Mouse (Mus musculus): ENCODE results near the gene Casz1.

DNA sequence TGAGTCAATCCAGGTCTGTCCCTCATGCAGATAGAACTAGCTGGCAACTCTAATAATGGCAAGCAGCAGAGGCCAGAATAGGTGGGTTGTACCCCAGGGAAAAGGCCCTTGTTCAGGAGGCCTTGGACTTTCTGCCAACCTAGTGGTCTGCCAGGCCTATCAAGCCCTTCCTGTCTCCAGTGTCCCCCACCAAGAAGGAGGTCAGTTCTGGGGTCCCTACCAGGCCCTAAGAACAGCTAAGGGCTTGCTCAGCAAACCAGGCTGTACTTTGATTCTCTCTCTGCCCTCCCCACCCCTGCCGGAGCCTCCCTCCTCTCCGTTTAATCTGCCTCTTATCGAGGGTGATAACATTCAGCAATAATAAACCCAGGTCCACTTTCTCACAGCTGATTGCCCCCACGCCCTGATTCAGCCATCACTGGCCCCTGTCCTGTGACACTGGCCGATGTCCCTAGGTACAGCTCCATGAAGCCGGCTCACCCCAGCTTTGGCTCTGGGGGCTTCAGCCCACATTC lies 19.1 kb upstream of the Casz1 start:
- TF ChIP-seq CTCF (conservative IDR thresholded peaks at IDR 0.05; ENCODE audit: low read length) (no peak), NANOG (IDR thresholded peaks at IDR 0.05; ENCODE audit: borderline replicate concordance, low read length) (no peak)

All from E14TG2a.4 (cell line).